Mouse (Mus musculus) left cerebral cortex, adult 2 months (tissue): ENCODE data around the gene Gjd3. TPM values are rescaled to one million over a fixed set of nuclear protein-coding genes. Genes with fewer than 3 reads are reported as not detected.

Experiments
- DNase-seq, 2 experiments: peaks; one replicate each; pipeline ENCODE4 v3.0.0; 2021 to 2022; ENCODE audit warnings: low spot score in 2 of 2, mixed read lengths in 1 of 2; ENCODE audit errors: extremely low spot score in 1 of 2
- H3K27ac ChIP-seq: fragments of 200-600 bp; 2 replicates; pipeline ENCODE4 v1.8.1; 2022
- H3K4me3 ChIP-seq: fragments of 200-600 bp; 2 replicates; pipeline ENCODE4 v1.8.1; 2022
- CTCF ChIP-seq: fragments of 200-600 bp; IDR thresholded peaks from 2 replicates; pipeline ENCODE4 v1.8.1; 2022; ENCODE audit warnings: antibody characterized with exemption, mild to moderate bottlenecking, moderate library complexity
- intact Hi-C: fragments of 180-260 bp; cut with DNase I; formaldehyde crosslinking; loops from one replicate; pipeline ENCODE4 v1.15.1; 2025
- total RNA-seq, 2 experiments: library from RNA; stranded (reverse); gene quantifications; 2 replicates each; pipeline ENCODE4 v1.2.3; 2021

Gene Gjd3
- total RNA-seq, 2 experiments from 2014 or later = 1.4 to 3.2 TPM

DNA sequence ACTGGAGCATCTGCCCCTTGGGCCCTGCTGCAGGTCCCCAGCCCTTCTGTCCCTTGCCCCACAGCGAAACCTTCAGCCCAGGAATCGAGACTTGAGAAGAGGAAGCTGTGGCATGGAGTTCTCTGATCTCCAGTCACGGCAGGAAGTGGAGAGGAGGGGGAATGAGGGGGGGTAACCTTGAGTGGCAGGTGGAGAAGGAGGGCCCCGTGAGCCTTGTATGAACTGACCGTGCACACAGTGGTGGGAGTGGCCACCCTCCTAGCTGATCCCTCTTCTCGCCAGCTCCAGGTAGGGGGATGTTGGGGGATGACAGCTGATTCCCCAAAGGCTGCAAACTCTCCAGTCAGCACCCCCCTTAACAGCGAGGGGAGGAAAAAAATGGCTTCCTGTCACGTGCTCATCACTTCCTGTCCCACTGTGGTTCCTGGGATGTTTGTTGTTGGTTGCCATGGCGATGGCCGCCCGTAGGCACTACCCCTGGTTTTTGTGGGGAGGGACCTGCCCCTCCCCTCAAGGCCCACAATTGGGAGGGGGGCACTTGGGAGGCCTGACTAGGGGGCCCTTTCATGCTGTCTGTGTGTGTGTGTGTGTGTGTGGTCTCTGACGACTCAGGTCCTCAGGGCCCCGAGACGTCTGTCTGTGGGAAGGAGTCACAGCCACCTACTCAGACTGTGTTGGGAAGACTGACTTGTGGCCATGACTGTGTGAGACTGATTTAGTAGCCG, 40.8 kb downstream of the Gjd3 start:
- intact Hi-C loops = loop anchor here (2.0 kb wide), 1 partner anchor 13 kb away; no protein-coding TSS in a partner anchor
- no peak for TF ChIP-seq CTCF
- peak in 1 of 2 experiments; percentile 62 for DNase-seq
- peak overlapping the region; percentile 86 for H3K27ac ChIP-seq
- peak overlapping the region; percentile 43 for H3K4me3 ChIP-seq

- H3K4me3 ChIP-seq = peak overlapping the region; percentile 43
- peak; percentile 55 to 67 for DNase-seq
- peak overlapping the region; percentile 86 for H3K27ac ChIP-seq
- no peak for TF ChIP-seq CTCF
- intact Hi-C loops = loop anchor here (2.0 kb wide), 1 partner anchor 13 kb away; no protein-coding TSS in a partner anchor
Observed at GRCm38 (mm10) chr11:98941341-98941825, 41.4 kb downstream of the Gjd3 start.

GRCm38 (mm10) chr11:98940776-98941175, 42.0 kb downstream of the Gjd3 start:
- DNase-seq = no peak
- intact Hi-C loops = loop anchor here (1.0 to 2.0 kb wide), 2 partner anchors 14 to 23 kb away; no protein-coding TSS in a partner anchor
- H3K27ac ChIP-seq = peak overlapping the region; percentile 86; the same call in 1 of the 2 replicates
- H3K4me3 ChIP-seq = peak overlapping the region; percentile 13; the same call in 1 of the 2 replicates
- TF ChIP-seq CTCF = no peak

- intact Hi-C loops = loop anchor here (1.0 to 2.0 kb wide), 2 partner anchors 15 to 23 kb away; no protein-coding TSS in a partner anchor
- Histone ChIP-seq H3K27ac (peak overlapping the region; percentile 4; the same call in 1 of the 2 replicates), H3K4me3 (peak overlapping the region; percentile 11; the same call in 1 of the 2 replicates)
- DNase-seq = peak; percentile 53 to 62
- TF ChIP-seq CTCF = no peak
Observed at GRCm38 (mm10) chr11:98939953-98940641, 42.7 kb downstream of the Gjd3 start.

DNA sequence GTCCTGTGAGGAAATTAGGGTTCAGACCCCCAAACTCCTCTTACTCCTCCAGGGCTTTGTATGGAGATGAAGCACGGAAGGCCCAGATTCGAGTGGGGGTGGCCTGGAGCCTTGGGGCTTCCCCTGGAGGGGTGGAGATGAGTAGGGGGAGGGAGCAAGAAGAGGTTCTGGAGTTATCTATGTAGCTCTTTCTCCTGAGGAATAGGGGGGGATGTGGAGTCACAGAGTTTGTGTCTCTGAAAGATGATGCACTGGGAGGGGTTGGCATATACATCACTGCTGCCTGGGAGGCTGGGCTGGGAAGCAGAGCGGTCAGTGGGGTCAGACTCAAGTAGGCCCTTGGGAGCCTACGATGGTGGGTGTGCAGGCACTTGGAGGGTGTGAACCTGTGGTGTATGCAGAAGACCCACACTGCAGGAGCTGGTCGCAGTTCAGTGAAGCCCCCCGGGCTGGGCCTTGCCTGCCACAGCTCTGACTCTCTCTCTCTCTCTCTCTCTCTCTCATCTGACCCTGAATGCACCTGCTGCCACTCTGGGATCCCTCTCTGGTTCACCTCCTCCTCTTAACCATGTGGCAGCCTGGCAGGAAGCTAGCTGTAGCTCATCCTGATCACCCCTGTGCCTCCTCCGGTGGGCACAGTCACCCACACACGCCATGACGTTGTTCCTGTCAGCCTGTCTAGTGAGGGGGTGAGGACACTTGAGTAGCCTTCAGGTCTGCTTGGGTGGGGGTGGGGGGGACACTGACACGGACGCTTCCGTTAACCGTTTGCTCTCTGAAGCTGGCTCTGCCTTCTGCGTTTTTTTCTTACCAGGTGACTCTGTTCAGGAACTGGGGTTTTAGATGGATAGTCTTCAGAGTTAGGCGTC, 43.5 kb downstream of the Gjd3 start:
- TF ChIP-seq CTCF = no peak
- intact Hi-C loops = no loop called here
- Histone ChIP-seq H3K27ac (peak overlapping the region; percentile 4; the same call in 1 of the 2 replicates), H3K4me3 (no peak overlapping the region)
- no peak for DNase-seq

- peak overlapping the region; percentile 57 for H3K4me3 ChIP-seq
- DNase-seq = no peak
Observed at GRCm38 (mm10) chr11:98938701-98939083, 44.1 kb downstream of the Gjd3 start.

DNA sequence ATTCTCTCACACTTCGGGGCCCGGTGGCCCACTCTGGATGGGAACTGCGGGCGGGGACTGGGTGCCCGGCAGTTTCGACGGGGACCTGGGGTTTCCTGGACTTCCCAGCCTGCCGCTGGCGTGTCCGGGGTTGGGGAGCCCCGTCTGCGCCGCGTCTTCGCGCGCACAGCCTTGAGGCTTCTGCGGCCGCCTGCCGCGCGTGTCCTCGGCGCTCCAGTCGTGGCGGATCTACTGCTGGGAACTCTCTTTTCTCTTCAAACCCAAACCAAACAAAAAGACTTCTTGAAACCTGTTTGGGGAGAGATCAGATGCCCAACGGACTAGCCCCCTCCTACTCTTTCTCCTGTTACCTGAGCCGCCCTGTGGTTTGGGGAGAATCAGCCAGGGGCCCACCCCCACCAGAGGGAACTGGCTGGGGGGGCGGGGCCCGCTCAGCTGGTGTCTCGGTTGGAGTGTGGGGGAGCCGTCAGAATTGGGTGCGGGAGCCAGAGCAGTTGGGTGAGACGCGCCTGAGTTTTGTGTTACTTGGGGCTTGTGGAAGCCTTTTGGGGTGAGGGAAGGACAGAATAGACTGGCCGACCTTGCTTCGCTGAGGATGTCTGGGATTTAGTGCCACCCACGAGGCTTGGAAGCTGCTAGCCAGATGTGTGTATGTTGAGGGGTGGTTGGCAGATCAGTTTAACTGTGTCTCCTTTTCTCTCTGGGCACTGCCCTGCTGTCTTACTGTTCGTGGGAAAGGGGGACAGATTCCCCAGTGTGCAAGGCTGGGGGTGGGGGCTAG, 44.7 kb downstream of the Gjd3 start:
- peak in 1 of 2 experiments; percentile 48 for DNase-seq
- Histone ChIP-seq H3K4me3 (peak overlapping the region; percentile 57), H3K27ac (peak overlapping the region; percentile 80)
- no peak for TF ChIP-seq CTCF
- intact Hi-C loops = no loop called here

More at GRCm38 (mm10) chr11:98938701-98939083, 44.1 kb downstream of the Gjd3 start:
- no peak for TF ChIP-seq CTCF
- intact Hi-C loops = no loop called here
- H3K27ac ChIP-seq = no peak overlapping the region; the same call in 1 of the 2 replicates

GRCm38 (mm10) chr11:98937410-98937913, 45.4 kb downstream of the Gjd3 start:
- DNase-seq = peak in 1 of 2 experiments; percentile 75
- peak overlapping the region; percentile 80 for H3K27ac ChIP-seq

DNA sequence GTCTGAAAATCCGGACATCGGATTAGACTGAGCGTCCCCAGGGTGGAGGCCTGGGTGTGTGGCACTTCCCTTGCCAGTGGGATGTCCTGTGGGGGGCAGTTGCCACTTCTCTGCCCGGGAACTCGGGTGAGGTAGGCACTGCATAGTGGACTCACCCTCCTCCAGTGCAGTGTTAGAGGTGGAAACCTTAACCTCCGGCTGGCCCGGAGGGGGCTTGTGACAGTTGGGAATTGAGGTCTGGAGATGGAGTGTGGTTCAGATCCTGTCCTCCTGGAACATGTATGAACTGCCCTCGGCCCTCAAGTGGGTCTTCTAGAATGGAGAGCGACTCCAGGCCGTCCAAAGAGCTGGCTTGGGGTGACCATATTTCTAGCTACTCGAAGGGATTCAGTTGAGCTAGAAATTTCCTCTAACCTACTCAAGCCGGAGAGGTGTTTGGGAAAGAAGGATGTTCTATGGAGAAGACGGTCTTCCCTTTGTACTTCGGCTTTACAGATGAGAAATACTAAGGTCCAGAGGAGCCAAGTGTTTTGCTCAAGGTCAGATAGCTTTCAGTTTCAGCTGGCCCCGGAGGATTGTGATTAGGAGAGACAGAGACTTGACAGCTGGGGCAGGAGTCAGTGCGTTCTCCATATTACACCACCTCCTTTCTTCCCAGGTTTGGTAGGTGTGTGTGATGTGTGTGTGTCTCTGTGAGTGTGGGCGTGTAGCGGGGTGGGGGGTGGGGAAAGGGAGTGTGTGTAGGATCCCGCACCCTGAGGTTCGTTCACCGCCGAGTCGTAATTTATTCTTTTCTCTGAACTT, 46.0 kb downstream of the Gjd3 start:
- DNase-seq = no peak
- peak overlapping the region; percentile 56 for H3K27ac ChIP-seq
- TF ChIP-seq CTCF = no peak
- intact Hi-C loops = no loop called here
- H3K4me3 ChIP-seq = peak overlapping the region; percentile 57

More at GRCm38 (mm10) chr11:98937410-98937913, 45.4 kb downstream of the Gjd3 start:
- peak overlapping the region; percentile 57 for H3K4me3 ChIP-seq
- intact Hi-C loops = no loop called here
- no peak for TF ChIP-seq CTCF
